In genomic region chr3:139042433-139042854, GRCm38 (mm10) we compare ENCODE assay signal across 11 mouse cellular contexts. TPM values are rescaled to one million over a fixed set of nuclear protein-coding genes. Genes with fewer than 3 reads are reported as not detected.
A peak's percentile ranks its signal among the peaks of the same experiment; 100 is the strongest.
DNase-seq lines count a peak whose midpoint lies in the region; ATAC-seq lines count a peak whose summit lies in the region.
"Had no signal": no experiment of that assay in that cellular context is flagged by ENCODE, and none has a peak within 500 bp of the region (broad histone marks: within the 10 kb centered on the region; RNA-seq: fewer than 3 reads in every experiment).

No protein-coding gene starts in this region.

- H3K27me3 ChIP-seq in heart, embryonic 12.5 days (replicated peaks) = no peaks in the 10 kb centered on the region
- H3K27me3 ChIP-seq in liver, embryonic 15.5 days = no peaks in the 10 kb centered on the region

- H3K4me2 ChIP-seq in heart, embryonic 12.5 days = no peak overlapping the region
- 0 out of 2 replicates have a peak overlapping the region, but pooled peaks have one; percentile 15 for H3K4me2 ChIP-seq in liver, embryonic 15.5 days

- WGBS in heart, embryonic 12.5 days = 68% methylated on average over 3 of the region's 3 CpGs
- WGBS in liver, embryonic 15.5 days (ENCODE audit: insufficient replicate concordance) = 21% methylated on average over 3 of the region's 3 CpGs

- no peak overlapping the region for H3K4me3 ChIP-seq in heart, embryonic 12.5 days
- no peak overlapping the region for H3K4me3 ChIP-seq in liver, embryonic 15.5 days (replicated peaks)
- H3K4me3 ChIP-seq: gastrocnemius, adult 2 months; midbrain, embryonic 10.5 days had no signal

- H3K36me3 ChIP-seq in heart, embryonic 12.5 days = peaks cover 25% of the 10 kb centered on the region; the same call in 1 of the 2 replicates
- 0 out of 2 replicates have a peak, but pooled peaks cover 3% of the 10 kb centered on the region for H3K36me3 ChIP-seq in liver, embryonic 15.5 days (replicated peaks)

- ATAC-seq in heart, embryonic 12.5 days (ENCODE audit: insufficient number of reproducible peaks, low FRiP score) = no peak
- no peak for ATAC-seq in liver, embryonic 15.5 days (ENCODE audit: insufficient read depth)

- no peak overlapping the region for H3K9ac ChIP-seq in heart, embryonic 12.5 days
- no peak overlapping the region for H3K9ac ChIP-seq in liver, embryonic 15.5 days

- intact Hi-C loops in gastrocnemius, postnatal 36 days (cut with DNase I) = no loop called here

- peak; percentile 17 to 41 for DNase-seq in heart, adult 18-20 months
- peak; percentile 7 for DNase-seq in spleen, adult 12 weeks (ENCODE audit: low spot score)
- DNase-seq in spleen, postnatal 10 days (ENCODE audit: low spot score in 2 of 2) = no peak
- peak; percentile 23 for DNase-seq in telencephalon, adult 2 months (ENCODE audit: low read depth, low spot score)
- no peak for DNase-seq in gastrocnemius, postnatal 36 days
- DNase-seq in layer of hippocampus, postnatal 25 days (ENCODE audit: extremely low spot score in 1 of 2, low spot score in 1 of 2) = no peak
- DNase-seq: adrenal gland, adult 8-10 months; gastrocnemius, adult 2 months had no signal

- no peak overlapping the region for H3K27ac ChIP-seq in heart, embryonic 12.5 days (ENCODE audit: poor library complexity, severe bottlenecking)
- no peak overlapping the region for H3K27ac ChIP-seq in liver, embryonic 15.5 days (replicated peaks)
- H3K27ac ChIP-seq: gastrocnemius, adult 2 months; midbrain, embryonic 10.5 days had no signal

- H3K9me3 ChIP-seq in heart, embryonic 12.5 days (replicated peaks) = no peaks in the 10 kb centered on the region; the same call in 1 of the 2 replicates
- no peaks in the 10 kb centered on the region for H3K9me3 ChIP-seq in liver, embryonic 15.5 days (replicated peaks)
- H3K9me3 ChIP-seq: midbrain, embryonic 10.5 days had no signal

- no peaks in the 10 kb centered on the region; the same call in 1 of the 2 replicates for H3K4me1 ChIP-seq in heart, embryonic 12.5 days (replicated peaks)
- H3K4me1 ChIP-seq in liver, embryonic 15.5 days (replicated peaks) = no peaks in the 10 kb centered on the region; the same call in 1 of the 2 replicates
- H3K4me1 ChIP-seq: midbrain, embryonic 10.5 days had no signal

RNA-seq across cellular contexts. Expression of gene Rap1gds1, which starts 32.6 kb away (rescaled TPM):
- total RNA-seq in heart, adult 18-20 months (2021) = 10 to 100 TPM; 26.6 to 26.8 TPM
- polyA plus RNA-seq in heart, embryonic 12.5 days (2016; fragmentation: Nextera tagmentation; extraction: Ambion mirVana) = 58.8 and 60.2 TPM in 2 replicates
- 14.6 and 15.5 TPM in 2 replicates for polyA plus RNA-seq in liver, embryonic 15.5 days (2015; fragmentation: Nextera tagmentation; extraction: Ambion mirVana)
- total RNA-seq in gastrocnemius, postnatal 36 days (2021) = 10 to 100 TPM; 37.5 to 43.0 TPM
- 100 to 1,000 TPM; 219 to 233 TPM for total RNA-seq in layer of hippocampus, postnatal 25 days (2021)

Comparison
In these comparisons a context has a peak if more than half of its experiments do, and no peak if none do; other contexts are left out.
1. DNase-seq: peak in heart, adult 18-20 months (2 of 2), spleen, adult 12 weeks (single experiment) and telencephalon, adult 2 months (single experiment); none in spleen, postnatal 10 days (0 of 2), gastrocnemius, postnatal 36 days (0 of 2) and layer of hippocampus, postnatal 25 days (0 of 2).
2. RNA of gene Rap1gds1, which starts 32.6 kb away (total RNA-seq): 219 to 233 TPM in layer of hippocampus, postnatal 25 days; 37.5 to 43.0 TPM in gastrocnemius, postnatal 36 days and 26.6 to 26.8 TPM in heart, adult 18-20 months; every median in the first group is over 4 times any median in the second.